Mouse (Mus musculus): ENCODE measurements at regions not wholly inside any gene's neighbourhood (a gene's known extent, or its start where the extent isn't known, plus 50 kb on each side); places are given as distances from the start of the nearest gene placed in this dataset.

DNA sequence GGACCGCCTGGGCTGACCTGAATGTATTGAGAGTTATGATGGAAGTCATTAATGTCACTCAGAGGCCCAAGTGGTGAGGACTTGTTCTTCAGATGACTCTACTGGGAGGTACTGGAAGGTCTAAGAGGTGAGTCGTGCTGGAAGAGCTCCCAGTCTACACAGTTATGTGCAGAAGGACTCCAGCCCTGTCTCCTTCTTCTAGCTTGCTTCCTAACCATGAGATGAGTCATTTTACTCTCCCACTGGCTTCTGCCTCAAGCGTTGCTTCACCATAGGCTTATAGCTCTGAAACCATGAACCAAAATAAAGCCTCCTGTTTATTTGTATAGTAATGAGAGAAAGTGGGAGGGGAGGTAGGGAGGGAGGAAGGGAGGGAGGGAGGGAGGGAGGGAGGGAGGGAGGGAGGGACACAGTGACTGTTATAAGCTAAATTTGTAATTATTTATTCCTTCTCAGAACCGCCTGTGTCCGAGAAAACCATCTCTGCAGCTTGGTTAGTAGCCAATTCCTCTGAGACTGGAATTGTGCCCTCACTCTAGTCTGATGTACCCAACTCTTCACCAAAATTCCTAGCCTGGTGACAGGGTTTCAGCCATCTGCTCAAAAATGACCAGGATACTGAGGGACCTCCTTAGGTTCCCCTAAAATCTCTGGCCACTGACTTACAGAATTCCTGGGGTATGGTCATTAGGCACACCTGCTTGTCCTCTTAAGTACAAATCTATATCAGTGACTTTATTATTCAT, 211.6 kb upstream of the Atp2b1 start:
- no peak for DNase-seq (ENCODE audit: extremely low spot score, low spot score)
- H3K27me3 ChIP-seq (ENCODE audit: poor library complexity, severe bottlenecking), result no peaks in the 10 kb centered on the region
- H3K9me3 ChIP-seq, result no peaks in the 10 kb centered on the region
- no peak overlapping the region for H3K4me3 ChIP-seq
- 86% methylated on average over 5 of the region's 5 CpGs for WGBS
- H3K27ac ChIP-seq, result no peak overlapping the region
- H3K36me3 ChIP-seq (replicated peaks), result no peaks in the 10 kb centered on the region
- no peaks in the 10 kb centered on the region for H3K4me1 ChIP-seq

DNA sequence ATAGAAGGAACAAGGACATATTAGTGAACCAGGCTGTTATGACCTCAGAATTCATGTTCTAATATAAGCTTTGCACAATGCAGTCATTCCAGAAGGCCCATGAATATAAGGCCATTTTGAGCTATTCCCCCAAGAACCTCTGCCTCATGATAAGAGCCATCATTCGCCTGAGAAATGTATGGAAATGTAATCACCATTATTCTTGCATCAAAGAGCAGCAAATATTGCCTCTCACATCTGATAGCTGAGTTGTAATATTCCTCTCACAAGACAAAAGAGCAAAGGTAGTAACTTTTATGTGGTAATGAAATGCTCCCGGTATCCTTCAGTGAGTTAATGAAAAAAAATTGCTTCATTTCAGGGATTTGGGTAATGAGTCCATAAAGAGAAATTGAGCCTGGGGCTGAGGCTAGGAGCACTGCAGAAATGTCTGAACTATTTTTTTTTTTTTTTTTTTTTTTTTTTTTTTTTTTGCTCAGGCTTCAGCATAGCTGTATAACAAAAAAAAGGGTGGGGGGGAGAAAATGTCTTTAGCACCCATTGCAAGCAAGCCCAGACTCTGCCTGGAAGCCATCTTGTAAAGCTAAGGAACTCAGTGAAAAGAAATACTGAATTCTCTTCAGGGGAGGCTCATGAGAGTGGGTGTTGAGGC, 210.4 kb upstream of the Atp2b1 start:
- H3K9me3 ChIP-seq, result no peaks in the 10 kb centered on the region
- no peak overlapping the region for H3K27ac ChIP-seq
- H3K4me1 ChIP-seq, result no peaks in the 10 kb centered on the region
- H3K27me3 ChIP-seq (ENCODE audit: poor library complexity, severe bottlenecking), result no peaks in the 10 kb centered on the region
- no peaks in the 10 kb centered on the region for H3K36me3 ChIP-seq (replicated peaks)
- H3K4me3 ChIP-seq, result no peak overlapping the region
- WGBS, result 92% methylated on average over 2 of the region's 2 CpGs
- DNase-seq (ENCODE audit: extremely low spot score, low spot score), result no peak

DNA sequence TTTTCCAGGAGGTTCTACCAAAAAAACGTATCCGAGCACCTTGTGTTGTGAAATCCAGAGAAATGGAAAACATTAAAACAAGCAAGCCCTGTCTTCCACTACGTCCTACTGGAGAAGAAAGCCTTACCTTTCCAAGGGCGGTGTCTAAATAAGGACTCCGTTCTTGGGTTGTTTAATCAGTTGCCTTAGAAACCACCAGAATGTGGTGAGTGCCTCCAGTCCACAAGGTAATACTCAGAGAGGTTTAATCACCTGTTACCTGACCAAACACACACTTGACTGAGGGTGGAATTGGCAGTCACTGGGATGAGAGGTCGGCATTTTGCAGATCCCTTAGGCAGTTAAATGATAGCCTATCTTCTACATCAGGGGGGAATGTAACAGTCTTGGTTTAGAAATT, 209.6 kb upstream of the Atp2b1 start:
- DNase-seq (ENCODE audit: extremely low spot score, low spot score), result no peak
- H3K4me3 ChIP-seq, result no peak overlapping the region
- H3K27ac ChIP-seq, result no peak overlapping the region
- WGBS, result 89% methylated on average over 6 of the region's 6 CpGs
- H3K27me3 ChIP-seq (ENCODE audit: poor library complexity, severe bottlenecking), result no peaks in the 10 kb centered on the region
- no peaks in the 10 kb centered on the region for H3K9me3 ChIP-seq
- no peaks in the 10 kb centered on the region for H3K4me1 ChIP-seq
- no peaks in the 10 kb centered on the region for H3K36me3 ChIP-seq (replicated peaks)

DNA sequence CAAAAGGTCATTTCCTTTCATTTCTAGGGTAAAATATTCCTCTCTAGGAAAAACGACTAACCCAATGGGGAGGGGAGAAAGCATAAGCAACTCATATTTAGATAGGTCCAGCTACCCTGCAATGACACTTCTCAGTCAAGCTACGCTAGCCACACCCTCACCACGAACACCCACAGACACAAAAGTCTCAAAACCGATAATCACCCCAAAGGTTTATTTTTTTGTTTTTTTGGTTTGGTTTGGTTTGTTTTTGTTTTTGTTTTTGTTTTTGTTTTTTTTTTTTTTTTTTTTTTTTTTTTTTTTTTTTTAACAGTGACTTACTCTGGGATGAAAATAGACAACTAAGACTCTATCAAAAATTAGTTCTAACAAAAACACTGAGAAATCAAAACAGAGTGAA, 196.3 kb upstream of the Atp2b1 start:
- 92% methylated on average over 4 of the region's 4 CpGs for WGBS
- H3K4me3 ChIP-seq, result no peak overlapping the region

DNA sequence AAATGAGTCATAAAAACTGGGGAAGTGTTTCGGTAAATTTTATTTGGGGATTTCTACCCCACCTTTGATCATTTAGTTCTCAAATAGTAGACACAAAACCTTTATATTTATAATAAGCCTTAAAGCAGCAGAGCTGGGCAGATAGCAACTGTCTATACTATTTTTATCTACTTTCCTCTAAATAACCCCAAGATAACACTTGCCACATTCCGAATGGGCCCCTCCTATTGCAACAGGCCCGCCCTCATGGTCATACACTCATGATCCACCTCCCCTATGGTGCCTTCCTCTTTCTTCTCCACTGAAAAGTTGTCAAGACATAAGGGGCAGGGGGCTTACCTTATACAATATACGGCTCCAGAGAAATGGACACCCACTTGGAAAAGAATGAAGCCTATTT, 195.5 kb upstream of the Atp2b1 start:
- WGBS, result 86% methylated on average over 4 of the region's 4 CpGs
- Histone ChIP-seq H3K4me3 (no peak overlapping the region), H3K27me3 (ENCODE audit: poor library complexity, severe bottlenecking) (no peaks in the 10 kb centered on the region), H3K4me1 (peaks cover 5% of the 10 kb centered on the region), H3K9me3 (no peaks in the 10 kb centered on the region), H3K27ac (no peak overlapping the region), H3K36me3 (replicated peaks) (no peaks in the 10 kb centered on the region)
- no peak for DNase-seq (ENCODE audit: extremely low spot score, low spot score)

More for the DNA sequence above, 196.3 kb upstream of the Atp2b1 start:
- Histone ChIP-seq H3K9me3 (no peaks in the 10 kb centered on the region), H3K36me3 (replicated peaks) (no peaks in the 10 kb centered on the region), H3K4me1 (peaks cover 5% of the 10 kb centered on the region), H3K27ac (no peak overlapping the region), H3K27me3 (ENCODE audit: poor library complexity, severe bottlenecking) (no peaks in the 10 kb centered on the region)
- DNase-seq (ENCODE audit: extremely low spot score, low spot score), result no peak

DNA sequence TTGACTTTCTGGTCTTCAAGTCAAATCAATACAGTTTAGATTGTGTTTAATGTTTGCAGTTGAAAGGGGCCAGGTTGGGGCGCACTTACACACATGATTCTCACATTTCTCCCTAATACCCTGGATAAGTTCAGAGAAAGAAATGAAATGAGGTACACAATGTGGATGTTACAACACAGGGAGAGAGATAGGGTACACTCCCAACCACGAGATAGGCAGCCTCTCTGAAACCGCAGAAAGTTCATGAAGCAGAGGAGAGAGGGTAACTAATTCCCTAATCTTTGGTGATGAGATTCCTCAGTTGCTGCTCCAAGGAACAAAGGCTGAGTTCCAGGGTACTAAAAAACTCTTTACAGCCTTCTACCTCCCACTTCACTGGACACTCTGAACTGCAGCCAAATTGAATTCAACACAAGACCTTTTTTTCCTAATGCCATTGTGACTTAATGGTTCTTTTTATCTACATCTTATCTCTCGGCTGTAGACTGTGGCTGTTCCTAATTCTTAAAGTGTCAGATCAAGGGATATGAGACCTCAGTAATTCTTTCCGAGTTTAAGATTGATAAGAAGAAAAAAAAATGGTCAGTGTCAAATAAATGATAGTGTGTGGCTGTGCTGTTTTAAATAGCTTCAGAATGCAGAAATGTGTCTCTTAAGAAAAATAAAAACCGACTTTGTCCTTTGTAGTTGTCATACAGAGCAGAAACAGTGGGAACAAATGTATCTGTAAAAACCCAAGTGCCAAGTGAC, 193.8 kb upstream of the Atp2b1 start:
- WGBS, result 46% methylated on average over 6 of the region's 6 CpGs
- H3K4me1 ChIP-seq, result peaks cover 5% of the 10 kb centered on the region
- H3K9me3 ChIP-seq, result no peaks in the 10 kb centered on the region
- no peaks in the 10 kb centered on the region for H3K36me3 ChIP-seq (replicated peaks)
- no peaks in the 10 kb centered on the region for H3K27me3 ChIP-seq (ENCODE audit: poor library complexity, severe bottlenecking)
- no peak overlapping the region for H3K27ac ChIP-seq
- DNase-seq (ENCODE audit: extremely low spot score, low spot score), result no peak
- H3K4me3 ChIP-seq, result no peak overlapping the region

DNA sequence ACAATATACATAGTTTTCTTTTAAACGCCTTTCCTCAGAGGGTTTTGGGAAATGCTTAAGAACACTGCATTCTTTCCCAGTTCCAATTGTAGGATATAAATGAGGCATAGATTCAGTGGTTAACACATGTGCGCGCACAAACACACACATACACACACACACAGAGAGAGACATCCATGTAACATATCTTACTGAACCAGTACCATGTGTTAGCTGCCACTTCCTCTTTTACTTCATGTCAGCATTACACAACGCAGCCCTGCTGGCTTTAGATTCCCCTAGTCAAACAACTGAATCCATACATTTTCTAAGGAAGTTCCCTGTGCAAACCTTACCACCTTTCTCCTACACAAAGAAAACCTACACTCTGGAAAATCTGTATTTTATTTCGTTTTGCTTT, 189.1 kb upstream of the Atp2b1 start:
- whole genome bisulfite sequencing, result 93% methylated on average over 5 of the region's 5 CpGs
- Histone ChIP-seq H3K36me3 (replicated peaks) (no peaks in the 10 kb centered on the region), H3K27ac (no peak overlapping the region), H3K4me3 (no peak overlapping the region), H3K9me3 (no peaks in the 10 kb centered on the region), H3K27me3 (ENCODE audit: poor library complexity, severe bottlenecking) (no peaks in the 10 kb centered on the region), H3K4me1 (peaks cover 5% of the 10 kb centered on the region)
- no peak for DNase-seq (ENCODE audit: extremely low spot score, low spot score)

DNA sequence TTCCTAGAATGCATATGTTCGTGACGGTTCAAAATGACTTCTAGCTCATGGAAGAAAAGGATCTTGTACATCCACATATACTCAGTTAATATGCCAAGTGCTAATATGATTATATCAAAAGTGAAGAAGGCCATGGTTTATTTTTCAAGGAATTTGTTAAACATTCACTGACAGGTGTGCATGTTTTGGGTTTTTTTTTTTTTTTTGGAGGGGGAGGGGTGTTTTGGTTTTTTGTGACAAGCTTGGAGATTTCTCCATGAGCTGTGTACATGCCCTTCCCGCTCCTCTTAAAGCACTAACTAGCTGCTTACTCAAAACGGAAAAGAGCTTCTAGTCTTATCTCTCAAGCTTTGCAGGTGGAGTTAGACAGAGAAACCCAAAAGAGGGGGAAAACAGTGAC, 187.1 kb upstream of the Atp2b1 start:
- Histone ChIP-seq H3K27me3 (ENCODE audit: poor library complexity, severe bottlenecking) (no peaks in the 10 kb centered on the region), H3K36me3 (replicated peaks) (no peaks in the 10 kb centered on the region), H3K4me1 (no peaks in the 10 kb centered on the region), H3K27ac (no peak overlapping the region), H3K4me3 (no peak overlapping the region), H3K9me3 (no peaks in the 10 kb centered on the region)
- 89% methylated on average over 4 of the region's 4 CpGs for WGBS
- no peak for DNase-seq (ENCODE audit: extremely low spot score, low spot score)

DNA sequence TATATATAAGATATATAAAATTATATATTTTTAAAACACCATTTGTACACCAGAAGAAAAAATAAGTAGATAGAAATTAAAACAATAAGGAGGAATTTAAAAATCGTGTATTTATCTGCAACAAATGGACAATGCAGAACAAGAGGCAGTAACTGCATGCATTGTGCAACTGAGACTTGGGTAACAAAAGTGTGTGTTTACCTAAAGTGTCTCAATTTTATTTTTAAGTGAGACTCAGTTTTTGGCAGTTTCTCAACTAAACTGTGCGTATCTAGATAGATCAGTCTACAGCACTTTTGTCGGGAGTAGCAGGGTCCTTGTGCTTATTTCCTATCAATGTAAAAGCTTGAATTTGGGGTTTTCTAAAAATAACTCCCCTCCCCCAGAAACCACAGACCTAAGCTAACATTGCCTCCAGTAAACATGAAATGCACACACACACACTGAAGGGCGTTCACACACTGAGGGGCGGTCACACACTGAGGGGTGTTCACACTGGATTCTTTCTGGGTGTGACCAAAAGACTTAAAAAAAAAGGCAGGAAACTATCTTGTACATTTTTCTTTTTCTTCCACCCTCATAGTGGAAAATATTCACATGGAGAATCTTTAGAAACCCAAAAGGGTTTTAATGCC, 185.7 kb upstream of the Atp2b1 start:
- H3K4me3 ChIP-seq, result no peak overlapping the region
- H3K4me1 ChIP-seq, result no peaks in the 10 kb centered on the region
- H3K27me3 ChIP-seq (ENCODE audit: poor library complexity, severe bottlenecking), result no peaks in the 10 kb centered on the region
- H3K27ac ChIP-seq, result no peak overlapping the region
- DNase-seq (ENCODE audit: extremely low spot score, low spot score), result no peak
- no peaks in the 10 kb centered on the region for H3K36me3 ChIP-seq (replicated peaks)
- 90% methylated on average over 5 of the region's 5 CpGs for WGBS
- H3K9me3 ChIP-seq, result no peaks in the 10 kb centered on the region

DNA sequence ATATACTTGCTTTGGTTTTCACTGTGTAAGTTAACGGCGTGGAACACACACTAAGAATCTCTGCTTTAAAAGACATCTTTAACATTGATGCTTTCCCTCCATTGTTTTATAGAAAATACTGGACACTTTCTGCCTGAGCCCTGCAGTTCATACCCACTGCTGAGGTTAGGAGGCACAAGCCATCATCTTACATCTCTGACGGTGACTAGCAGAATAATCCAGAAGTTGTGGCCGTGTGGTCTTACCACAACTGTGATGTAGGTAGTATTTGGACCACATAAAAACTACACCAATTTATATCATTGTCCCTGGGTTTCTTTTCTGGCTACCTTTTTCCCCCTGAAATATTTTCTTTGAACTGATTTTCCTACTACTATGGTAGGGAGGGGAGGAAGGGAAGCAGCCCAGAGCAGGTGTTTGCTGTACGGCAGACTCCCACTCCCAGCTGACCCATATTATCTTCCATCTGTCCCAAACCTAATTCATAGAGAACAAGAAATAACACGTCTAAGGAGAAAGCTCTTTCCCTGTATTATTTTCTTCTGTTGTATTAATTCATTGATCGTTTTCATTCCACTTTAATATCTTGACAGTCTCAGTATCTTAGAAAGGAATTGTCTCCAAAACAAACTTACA, 180.1 kb upstream of the Atp2b1 start:
- no peak for DNase-seq (ENCODE audit: extremely low spot score, low spot score)
- H3K9me3 ChIP-seq, result no peaks in the 10 kb centered on the region
- 89% methylated on average over 7 of the region's 7 CpGs for WGBS
- no peaks in the 10 kb centered on the region for H3K4me1 ChIP-seq
- no peak overlapping the region for H3K27ac ChIP-seq
- H3K36me3 ChIP-seq (replicated peaks), result no peaks in the 10 kb centered on the region
- no peaks in the 10 kb centered on the region for H3K27me3 ChIP-seq (ENCODE audit: poor library complexity, severe bottlenecking)
- H3K4me3 ChIP-seq, result no peak overlapping the region

DNA sequence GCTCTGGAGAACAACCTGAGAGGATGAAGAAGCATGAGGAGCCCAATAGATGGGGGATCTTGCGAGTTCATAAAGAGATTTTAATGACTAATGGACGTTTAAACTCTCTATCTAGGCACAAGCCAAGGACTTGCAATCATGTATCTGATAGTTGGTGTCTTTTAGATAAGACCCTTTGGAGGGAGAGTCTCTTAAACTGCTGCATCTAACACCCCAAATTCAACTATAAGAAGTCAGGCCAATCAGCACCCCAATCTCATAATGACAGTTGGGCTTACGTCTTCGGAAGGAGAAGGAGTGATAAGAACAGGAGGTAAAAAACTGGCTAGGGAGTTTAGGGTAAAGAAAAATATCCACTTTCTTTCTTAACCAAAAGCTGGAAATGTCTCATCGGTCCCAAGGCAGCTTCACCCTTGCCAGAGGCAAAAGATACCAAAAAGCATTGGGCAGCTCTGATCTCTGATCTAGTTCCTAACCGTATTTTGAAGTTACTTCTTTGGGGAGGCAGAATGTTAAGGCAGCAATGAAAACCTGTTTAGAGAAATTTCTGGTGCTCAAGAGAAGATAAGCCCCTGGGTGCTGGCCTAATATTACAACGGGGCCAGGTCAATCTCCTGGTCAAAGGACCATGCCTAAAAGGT, 173.6 kb upstream of the Atp2b1 start:
- peaks cover 23% of the 10 kb centered on the region for H3K4me1 ChIP-seq
- H3K27ac ChIP-seq, result no peak overlapping the region
- no peak overlapping the region for H3K4me3 ChIP-seq
- DNase-seq (ENCODE audit: extremely low spot score, low spot score), result no peak
- 83% methylated on average over 7 of the region's 7 CpGs for WGBS
- no peaks in the 10 kb centered on the region; the same call in 1 of the 2 replicates for H3K27me3 ChIP-seq (ENCODE audit: poor library complexity, severe bottlenecking)
- H3K9me3 ChIP-seq, result no peaks in the 10 kb centered on the region
- H3K36me3 ChIP-seq (replicated peaks), result no peaks in the 10 kb centered on the region

DNA sequence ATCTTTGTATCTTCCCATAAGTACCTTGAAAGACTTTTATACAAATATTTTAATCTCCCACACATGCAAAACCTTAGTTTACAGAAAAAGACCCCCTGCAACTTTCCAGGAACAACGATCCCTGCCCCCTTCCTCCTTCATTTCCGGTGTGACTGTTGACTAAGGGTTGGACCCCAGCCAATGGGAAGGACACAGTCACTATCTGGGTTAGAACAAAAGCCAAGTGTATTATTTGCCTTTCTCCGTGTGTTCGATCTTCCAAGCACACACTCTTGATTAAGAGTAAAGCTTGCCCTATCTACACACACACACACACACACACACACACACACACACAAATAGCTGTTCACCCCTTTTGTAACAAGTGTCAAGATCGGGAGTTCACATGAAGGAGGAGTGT, 172.8 kb upstream of the Atp2b1 start:
- H3K9me3 ChIP-seq, result no peaks in the 10 kb centered on the region
- DNase-seq (ENCODE audit: extremely low spot score, low spot score), result no peak

More for the DNA sequence above, 172.8 kb upstream of the Atp2b1 start:
- Histone ChIP-seq H3K4me1 (peaks cover 23% of the 10 kb centered on the region), H3K4me3 (no peak overlapping the region), H3K36me3 (replicated peaks) (no peaks in the 10 kb centered on the region), H3K27me3 (ENCODE audit: poor library complexity, severe bottlenecking) (peaks cover 7% of the 10 kb centered on the region; the same call in 1 of the 2 replicates), H3K27ac (no peak overlapping the region)
- 81% methylated on average over 5 of the region's 5 CpGs for WGBS

All from forebrain, embryonic 10.5 days (tissue).